Mouse (Mus musculus) c-Kit-negative CD71-positive TER-119-positive erythroid progenitor cells, embryonic 14.5 days (primary cell): ENCODE data around the gene Mecom.
"Not testable (repeated sequence)": the region's sequence is repeated elsewhere in the genome, so short reads cannot be mapped to it uniquely, and the experiment has no call there.

ENCODE experiments used
- DNase-seq: peaks from one replicate; pipeline ENCODE4 v3.0.0-alpha.2; 2013; ENCODE audit warnings: low read depth, low spot score

Mecom gene

DNA sequence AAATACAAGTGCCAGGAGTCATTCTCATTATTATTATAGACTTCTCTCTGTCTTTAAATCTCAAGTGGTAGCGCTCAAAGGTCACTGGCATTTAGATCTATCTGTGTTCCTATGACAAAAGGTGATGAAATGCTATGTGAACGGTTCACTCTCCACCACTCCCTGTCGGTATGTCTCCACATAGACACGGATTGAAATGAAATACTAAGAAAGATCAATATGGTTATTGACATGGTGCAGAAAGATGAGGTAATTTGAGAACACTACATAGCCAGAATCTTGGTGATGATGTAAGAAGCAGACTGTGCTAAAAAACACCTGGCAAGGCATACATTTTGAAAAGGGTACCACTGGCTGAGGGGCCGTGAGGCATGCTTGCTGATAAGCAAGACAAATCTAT lies 294.1 kb downstream of the Mecom start:
- DNase-seq: no peak

- DNase-seq: no peak
These were observed 299.0 kb downstream of the Mecom start for GRCm38 (mm10) chr3:30248656-30249384.

GRCm38 (mm10) chr3:30247256-30247655 lies 300.6 kb downstream of the Mecom start:
- DNase-seq: no peak

- no peak for DNase-seq
These were observed 301.3 kb downstream of the Mecom start for GRCm38 (mm10) chr3:30246431-30247041.

DNA sequence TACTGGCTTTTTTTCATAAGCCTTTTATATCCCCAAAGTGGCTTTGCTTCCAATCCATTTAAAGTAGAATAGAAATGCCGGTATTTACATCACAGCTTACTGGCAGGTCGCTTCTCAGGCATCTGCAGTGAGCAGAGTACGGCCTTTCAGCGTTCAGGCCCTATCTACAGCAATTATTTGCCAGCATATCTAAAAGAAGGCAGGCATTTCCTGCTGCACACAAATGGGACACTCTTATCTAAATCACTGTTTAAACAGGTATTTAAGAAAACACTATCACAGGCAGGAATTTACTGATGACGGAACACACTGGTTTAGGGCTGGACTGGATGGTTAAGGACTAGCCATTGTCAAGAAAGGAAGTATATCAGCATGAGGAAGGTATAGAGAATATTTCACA lies 301.9 kb downstream of the Mecom start:
- DNase-seq: no peak

- no peak for DNase-seq
These were observed 303.4 kb downstream of the Mecom start for GRCm38 (mm10) chr3:30244401-30244871.

DNA sequence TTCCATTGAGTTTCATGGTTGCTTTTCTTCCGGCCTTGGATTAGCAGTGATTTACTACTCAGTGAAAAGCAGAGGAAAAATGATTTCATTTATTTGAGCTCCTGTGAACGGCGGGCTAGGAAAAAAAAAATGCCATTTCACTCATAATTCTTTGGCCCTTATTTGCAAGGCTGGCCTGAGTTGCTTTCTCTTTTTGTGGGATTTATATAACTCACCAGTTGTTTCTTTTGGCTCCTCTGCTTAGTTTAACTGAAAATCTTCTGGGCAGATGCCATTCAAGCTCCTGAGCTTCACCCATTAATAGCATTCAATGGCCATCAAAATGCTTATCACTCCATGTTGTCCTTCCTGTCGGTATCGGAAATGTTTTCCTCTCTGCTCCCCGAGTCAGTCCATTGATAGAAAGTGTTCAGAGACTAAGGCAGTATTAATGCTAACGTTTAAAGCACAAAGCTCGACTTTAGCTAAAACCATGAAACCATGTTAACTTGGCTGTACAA lies 304.0 kb downstream of the Mecom start:
- DNase-seq: no peak

DNA sequence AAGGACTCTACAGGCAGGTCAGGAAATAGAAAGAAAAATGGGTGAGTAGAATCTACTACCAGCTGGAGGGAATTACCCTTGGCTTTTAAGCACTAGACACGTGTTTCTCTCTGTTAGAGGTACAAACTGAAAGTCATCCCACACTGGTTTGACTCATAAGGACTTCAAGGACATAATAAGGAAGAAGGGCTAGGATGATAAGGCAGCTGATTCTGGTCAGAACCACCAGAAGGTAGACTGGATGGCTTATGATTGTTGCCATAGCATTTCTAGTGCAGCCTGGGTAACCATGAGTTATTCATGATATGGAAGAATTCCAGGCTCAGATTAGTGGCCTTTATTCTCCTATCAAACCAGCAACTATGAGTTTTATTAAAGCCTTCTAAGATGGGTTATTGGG lies 308.4 kb downstream of the Mecom start:
- no peak for DNase-seq

DNA sequence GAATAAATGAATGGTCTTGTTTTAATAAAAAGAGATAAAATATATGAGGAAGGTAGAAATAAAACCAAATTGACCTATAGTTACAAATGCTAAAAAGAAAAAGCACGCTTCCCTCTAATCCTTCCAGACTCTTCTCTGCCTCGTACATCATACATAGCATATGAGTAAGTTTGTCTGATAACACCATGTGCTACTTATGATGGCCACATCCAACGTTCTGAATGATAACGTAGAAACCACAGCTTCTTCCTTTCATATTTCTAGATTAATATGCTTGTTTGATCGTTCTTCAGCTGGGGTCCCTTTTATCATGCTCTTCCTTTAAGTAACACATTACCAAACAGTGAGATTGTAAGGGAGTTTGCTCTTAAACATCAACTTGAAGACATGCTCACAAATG lies 310.3 kb downstream of the Mecom start:
- no peak for DNase-seq

- no peak for DNase-seq
These were observed 313.8 kb downstream of the Mecom start for GRCm38 (mm10) chr3:30234018-30234417.

DNA sequence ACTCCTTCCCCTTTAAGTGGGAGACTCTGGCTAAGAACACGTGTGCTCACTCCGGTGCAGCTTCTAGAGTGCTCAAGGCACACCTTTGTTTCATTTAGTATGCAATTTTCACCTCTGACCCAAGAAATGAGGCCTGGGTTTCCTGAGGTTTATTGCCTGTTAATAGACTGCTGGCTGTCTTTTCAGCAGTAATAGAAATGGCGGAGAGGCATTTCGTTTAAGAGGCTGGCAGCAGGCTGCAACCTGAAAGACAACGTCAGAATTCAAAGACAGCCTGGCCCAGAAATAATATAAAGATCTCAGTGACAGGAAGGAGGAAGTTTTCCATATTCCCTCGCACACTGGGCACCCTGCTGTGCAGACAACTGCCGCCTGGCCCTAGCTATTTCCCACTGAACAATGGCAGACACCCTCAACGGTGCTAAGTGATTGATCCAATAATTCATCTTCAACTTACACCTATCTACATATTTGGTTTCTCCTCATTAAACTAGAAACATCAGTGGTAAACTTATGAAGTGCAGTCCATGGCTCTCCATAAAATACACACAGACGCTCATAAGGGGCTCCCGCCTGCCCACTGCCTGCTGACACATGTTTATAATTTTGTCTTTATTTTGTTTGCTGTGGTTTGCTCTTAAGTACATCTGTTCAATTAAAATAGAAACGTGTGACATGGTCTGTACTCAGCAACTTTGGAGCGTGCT lies 319.7 kb downstream of the Mecom start:
- no peak for DNase-seq

DNA sequence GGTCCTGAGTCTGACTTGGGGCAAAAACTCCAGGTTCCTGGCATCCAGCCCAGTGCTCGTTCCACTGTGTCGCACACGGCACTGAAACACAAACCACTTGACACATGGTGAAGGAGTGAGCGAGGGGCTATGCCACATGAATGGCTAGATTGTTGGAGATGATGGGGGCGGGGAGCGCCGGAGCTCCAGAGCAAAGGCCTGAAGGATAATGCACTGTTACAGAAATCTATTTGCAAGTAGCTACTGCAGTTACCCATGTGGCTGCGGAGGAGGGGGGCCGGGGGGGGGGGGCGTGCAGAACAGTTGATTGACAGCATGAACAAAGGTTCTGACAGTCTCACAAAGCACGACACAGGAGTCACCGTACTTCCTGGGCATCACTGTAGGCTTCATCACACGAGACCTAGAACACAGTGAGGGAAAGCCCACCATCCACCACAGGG lies 320.9 kb downstream of the Mecom start:
- no peak for DNase-seq

DNA sequence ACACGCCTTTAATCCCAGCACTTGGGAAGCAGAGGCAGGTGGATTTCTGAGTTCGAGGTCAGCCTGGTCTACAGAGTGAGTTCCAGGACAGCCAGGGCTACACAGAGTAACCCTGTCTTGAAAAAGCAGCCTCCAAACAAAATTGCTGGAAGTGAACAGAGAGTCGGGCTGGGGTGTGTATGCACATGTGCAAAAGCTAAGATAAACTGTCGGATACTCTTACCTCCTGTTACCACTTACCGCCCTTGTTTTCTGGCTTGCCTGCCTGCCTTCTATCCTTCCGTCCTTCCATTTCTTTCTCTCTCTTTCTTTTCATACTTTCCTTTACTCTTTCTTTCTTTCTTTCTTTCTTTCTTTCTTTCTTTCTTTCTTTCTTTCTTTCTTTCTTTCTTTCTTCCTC lies 322.6 kb downstream of the Mecom start:
- not testable (repeated sequence) for DNase-seq

DNA sequence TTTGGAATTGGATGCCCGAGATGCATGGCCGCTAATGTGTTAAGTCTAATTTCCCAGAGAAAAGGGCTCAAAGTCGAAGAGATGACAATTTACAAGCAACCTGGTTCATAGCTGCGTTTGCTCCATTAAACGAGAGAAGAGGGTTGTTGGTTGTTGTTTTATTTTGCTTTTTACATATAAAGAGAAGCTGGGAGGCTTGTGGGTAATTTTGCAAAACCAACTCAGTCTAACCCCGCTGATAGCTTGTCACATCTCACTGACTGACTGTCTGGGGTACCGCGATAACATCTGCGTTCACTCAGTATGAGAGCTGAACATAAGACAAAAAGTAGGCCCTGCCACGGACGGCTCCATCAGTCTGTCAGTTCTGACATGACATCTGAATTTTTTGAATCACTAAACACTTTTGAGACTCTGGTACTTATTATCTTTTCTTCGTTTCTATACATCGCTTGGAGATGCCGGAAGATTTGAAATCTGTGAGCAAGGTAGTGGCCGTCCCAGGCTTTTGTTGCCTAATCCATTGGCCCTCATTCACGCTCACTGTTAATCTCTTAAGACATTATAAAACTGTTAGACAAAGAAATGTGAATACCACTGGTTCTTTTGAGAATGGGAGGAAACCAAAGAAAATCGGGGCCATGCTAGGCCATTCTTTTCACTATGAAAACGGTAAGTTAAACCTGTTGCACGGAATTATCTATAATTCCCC lies 327.0 kb downstream of the Mecom start:
- no peak for DNase-seq

DNA sequence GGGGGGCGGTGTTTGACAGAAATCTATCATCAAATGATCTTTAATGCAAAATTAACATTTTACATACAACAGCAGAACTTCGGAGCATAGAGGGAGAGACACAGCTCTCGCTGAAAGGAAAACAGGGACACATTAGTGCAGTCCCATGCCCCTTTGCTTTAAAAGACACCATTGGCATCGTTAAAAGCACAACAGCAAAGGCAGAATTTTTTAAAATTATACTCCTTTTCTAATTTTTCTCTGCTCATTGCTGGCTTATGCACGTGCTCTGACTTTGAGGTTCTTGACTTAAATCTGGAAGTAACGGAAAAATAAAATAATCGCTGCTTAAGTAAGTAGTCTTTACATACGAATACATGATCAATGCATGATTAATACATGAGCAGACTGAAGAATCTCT lies 327.9 kb downstream of the Mecom start:
- no peak for DNase-seq

DNA sequence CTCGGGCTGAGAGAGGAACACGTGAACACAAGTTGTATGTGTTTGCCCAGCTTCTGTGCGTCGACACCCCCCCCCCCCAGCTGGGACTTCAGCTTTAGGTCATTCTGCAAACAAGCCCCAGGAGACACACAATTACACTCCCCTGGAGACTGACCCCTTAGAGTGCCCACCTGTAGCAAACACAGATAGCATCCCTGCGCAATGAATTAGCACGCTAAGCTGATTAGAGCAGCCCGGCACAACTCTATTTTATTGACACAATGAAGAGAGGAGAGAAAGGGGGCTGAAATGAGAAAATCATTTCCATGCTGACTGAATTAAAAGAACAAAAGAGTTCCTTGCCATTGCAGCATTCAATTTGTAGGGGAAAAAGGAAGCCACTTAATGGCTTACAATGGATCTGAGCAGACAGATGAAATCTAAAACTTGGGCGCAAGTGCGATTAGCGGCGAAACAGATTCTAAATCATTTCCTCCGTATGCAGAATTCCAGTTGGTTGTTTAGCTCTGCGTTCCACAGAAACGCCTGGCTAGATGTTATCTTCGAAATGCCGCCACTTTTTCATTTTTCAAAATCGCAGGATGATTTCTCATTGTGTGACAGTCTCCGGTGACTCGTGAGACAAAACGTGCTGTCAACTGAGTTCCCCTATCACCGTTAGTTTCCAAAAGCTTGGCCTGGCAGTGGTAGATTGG lies 328.5 kb downstream of the Mecom start:
- DNase-seq: no peak

GRCm38 (mm10) chr3:30214607-30215006 lies 333.2 kb downstream of the Mecom start:
- no peak for DNase-seq

- no peak for DNase-seq
These were observed 334.2 kb downstream of the Mecom start for GRCm38 (mm10) chr3:30213540-30214170.

GRCm38 (mm10) chr3:30212802-30213201 lies 335.0 kb downstream of the Mecom start:
- no peak for DNase-seq

GRCm38 (mm10) chr3:30209131-30209530 lies 338.7 kb downstream of the Mecom start:
- no peak for DNase-seq

DNA sequence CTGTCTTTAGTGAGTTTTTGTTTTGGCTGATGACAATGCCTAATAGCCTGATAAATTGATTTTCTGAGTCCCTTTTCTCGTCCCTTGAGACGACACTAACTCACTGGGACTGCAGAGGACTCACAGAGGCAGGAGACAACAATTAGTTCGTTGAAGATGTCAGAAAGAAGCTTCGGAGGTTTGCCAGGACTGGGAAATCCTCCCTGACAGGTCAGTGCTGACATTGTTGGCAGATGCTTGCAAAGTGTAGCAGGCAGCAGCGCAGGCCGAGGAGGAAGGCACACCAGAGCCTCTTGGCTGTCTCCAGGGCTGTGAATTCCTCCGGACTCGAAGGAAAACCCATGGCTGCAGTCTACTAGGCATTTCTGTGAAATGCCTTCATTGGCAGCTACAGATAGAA lies 339.9 kb downstream of the Mecom start:
- DNase-seq: no peak
